Mouse (Mus musculus) layer of hippocampus, adult 18-20 months (tissue): ENCODE measurements around the gene Gm20441. TPM values are rescaled to one million over a fixed set of nuclear protein-coding genes. Genes with fewer than 3 reads are reported as not detected.
A peak's percentile ranks its signal among the peaks of the same experiment; 100 is the strongest.
"Not testable (repeated sequence)": the region's sequence is repeated elsewhere in the genome, so short reads cannot be mapped to it uniquely, and the experiment has no call there.

ENCODE experiments used
- DNase-seq, 2 experiments: peaks; one replicate each; pipeline ENCODE4 v3.0.0; 2022; ENCODE audit warnings: low spot score in 2 of 2
- total RNA-seq, 2 experiments: library from RNA; stranded (reverse); gene quantifications; 2 replicates each; pipeline ENCODE4 v1.2.3; 2021

The Gm20441 gene
- total RNA-seq, 2 experiments from 2014 or later: not detected

GRCm38 (mm10) chr10:75779206-75780174, 1.3 kb downstream of the Gm20441 start:
- no peak for DNase-seq

DNA sequence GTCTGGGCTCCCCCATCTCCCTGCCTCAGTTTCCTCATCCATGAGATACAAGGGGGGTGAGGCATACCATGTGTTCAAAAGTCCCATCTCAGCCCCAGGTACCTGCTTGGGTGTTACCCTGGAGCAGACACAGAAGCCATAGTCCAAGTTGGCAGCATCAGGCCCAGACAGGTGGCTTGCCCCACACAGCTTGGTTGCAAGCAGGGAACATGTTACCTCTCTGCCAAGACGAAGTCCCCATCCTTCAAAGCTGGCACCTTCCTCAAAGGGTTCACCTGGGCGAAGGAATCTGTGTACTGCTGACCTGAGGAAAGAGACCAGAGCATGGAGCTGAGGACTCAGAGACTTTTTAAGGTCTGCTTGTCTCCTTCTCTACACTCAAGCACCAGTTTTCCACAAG, 2.9 kb downstream of the Gm20441 start:
- DNase-seq: no peak

DNA sequence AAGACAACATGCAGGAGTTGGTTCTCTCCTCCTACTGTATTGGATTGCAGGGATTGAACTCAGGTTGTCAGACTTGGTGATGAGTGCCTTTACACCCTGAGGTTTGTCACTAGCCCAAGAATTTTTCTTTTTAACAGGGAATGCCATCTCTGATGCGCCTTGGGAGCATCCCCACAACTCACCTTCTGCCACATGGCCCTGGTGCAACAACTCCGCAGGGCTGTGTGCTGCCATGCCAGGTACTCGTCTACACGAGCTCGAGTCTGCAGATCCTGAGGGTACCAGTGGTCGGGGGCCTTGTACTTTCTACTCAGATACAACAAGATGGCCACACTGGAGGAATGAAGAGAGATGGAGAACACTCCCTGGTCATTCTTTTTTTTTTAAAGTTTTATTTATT, 4.2 kb downstream of the Gm20441 start:
- no peak for DNase-seq

DNA sequence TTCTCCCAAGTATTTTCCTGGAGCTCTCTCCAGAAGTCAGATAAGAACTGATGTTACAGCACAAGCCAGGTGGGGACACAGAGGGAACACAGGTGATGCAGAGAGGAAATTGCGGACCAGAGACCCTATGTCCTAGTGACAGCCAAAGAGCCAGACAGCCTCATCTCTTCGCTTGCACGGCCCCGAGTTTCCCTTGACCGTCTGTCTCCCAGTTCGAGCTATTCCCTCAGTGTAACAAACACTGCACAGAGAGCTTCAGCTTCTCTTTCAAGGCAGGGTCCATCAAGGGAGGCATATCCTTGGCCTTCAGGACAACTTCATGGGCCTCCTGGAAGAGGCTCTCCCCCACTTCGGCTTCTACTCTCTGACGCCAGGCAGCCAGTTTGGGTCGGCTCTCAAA, 6.2 kb downstream of the Gm20441 start:
- no peak for DNase-seq

- DNase-seq: no peak
Measured at GRCm38 (mm10) chr10:75774102-75774501, 6.7 kb downstream of the Gm20441 start.

- DNase-seq: peak; percentile 78 to 92
Measured at GRCm38 (mm10) chr10:75772795-75773664, 7.7 kb downstream of the Gm20441 start, which contains the start of gene Ddt. Gene Ddt (minus strand): TSS chr10:75773414.

DNA sequence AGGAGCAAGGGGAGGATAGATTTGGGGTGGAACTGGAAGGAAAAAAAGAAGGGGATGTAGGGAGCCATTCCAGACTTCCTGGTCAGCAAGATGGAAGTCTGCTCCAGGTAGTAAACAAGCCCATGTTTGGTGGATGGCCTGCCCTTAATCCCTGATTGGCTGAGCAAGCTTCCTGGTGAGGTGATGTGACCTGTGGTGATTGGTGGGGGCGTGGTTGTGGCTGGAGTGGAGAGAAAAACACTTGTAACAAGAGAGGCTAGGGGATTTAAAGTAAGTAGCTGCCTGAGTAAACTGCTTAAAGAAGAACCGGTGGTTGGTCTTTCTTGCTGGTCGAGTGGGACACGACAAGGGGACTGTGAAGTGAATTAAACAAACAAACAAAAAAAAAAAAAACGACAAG, 13.0 kb downstream of the Gm20441 start:
- DNase-seq: not testable (repeated sequence)

GRCm38 (mm10) chr10:75766856-75767255, 13.9 kb downstream of the Gm20441 start:
- DNase-seq: no peak

GRCm38 (mm10) chr10:75764519-75765473, 16.0 kb downstream of the Gm20441 start:
- DNase-seq: peak in 1 of 2 experiments; percentile 61

- DNase-seq: peak; percentile 96 to 99
Measured at GRCm38 (mm10) chr10:75763682-75764518, 16.9 kb downstream of the Gm20441 start, which contains the start of gene Cabin1. Gene Cabin1 (minus strand): TSS chr10:75764341.

- DNase-seq: no peak
Measured at GRCm38 (mm10) chr10:75762413-75762812, 18.3 kb downstream of the Gm20441 start.

GRCm38 (mm10) chr10:75760311-75760710, 20.4 kb downstream of the Gm20441 start:
- DNase-seq: no peak

GRCm38 (mm10) chr10:75756719-75757118, 24.0 kb downstream of the Gm20441 start:
- DNase-seq: no peak

DNA sequence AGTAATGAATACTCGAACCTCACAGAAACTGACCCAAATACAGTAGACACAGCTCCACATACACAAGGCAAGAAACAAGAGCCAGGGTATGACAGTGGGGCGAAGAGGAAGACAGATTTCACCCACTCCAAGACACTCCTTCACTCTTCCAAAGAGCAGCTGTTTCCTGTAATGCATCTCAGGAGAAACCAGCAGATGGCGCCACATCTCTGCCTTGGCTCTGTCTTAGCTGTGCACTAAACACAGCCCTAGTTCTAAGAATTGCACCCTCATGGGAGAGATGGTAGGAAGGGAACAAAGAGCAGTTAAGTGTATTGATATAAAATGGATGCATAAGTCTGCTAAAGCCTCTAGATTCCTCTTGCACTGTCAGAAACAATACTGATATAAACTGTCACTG, 36.7 kb downstream of the Gm20441 start:
- DNase-seq: peak; percentile 81 to 93

DNA sequence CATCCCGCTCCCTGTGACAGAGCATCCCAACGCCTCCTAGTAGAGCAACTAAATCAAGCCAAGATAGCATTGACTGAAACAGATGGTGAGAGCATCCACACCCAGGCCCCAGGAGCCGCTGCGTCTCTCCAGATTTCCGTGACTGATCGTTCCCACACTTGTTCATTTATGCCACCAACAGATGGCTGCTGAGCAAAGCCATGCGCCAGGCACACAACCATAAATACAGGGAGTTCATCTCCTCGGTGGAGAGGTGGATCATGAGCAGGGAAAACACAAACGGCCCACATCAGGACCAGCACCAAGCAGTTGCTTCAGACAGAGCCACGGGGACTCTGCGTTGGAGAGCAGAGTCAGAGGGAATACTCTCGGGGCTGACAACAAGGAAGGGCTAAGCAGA, 37.4 kb downstream of the Gm20441 start:
- DNase-seq: peak; percentile 81 to 91

GRCm38 (mm10) chr10:75740866-75741265, 39.9 kb downstream of the Gm20441 start:
- DNase-seq: no peak

DNA sequence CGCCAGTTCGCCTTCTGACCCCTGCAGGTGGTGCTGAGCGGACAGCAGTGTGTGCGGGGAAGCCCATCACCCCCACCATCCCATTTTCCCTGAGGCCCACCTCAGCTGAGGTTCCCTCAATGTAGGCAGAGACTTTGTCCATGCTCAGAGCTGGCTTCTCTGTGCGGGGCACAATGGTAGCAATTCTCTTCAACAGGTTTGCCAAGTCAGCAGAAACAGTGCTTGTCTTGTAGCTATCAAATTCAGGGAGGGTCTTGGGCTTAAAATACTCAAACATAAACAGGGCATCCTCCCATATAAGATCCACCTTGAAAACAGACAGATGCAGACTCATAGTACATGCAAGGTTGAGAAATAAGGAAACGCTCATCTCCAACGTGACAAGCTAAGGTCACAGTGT, 55.3 kb downstream of the Gm20441 start:
- no peak for DNase-seq
